Mouse (Mus musculus) kidney, postnatal 4 days (tissue): ENCODE measurements around the gene Polr3f.
A peak's percentile ranks its signal among the peaks of the same experiment; 100 is the strongest.

Experiments used
- DNase-seq, 2 experiments: peaks; one replicate each; pipeline ENCODE4 v3.0.0; 2021; ENCODE audit warnings: mixed read lengths in 2 of 2

Polr3f gene

DNA sequence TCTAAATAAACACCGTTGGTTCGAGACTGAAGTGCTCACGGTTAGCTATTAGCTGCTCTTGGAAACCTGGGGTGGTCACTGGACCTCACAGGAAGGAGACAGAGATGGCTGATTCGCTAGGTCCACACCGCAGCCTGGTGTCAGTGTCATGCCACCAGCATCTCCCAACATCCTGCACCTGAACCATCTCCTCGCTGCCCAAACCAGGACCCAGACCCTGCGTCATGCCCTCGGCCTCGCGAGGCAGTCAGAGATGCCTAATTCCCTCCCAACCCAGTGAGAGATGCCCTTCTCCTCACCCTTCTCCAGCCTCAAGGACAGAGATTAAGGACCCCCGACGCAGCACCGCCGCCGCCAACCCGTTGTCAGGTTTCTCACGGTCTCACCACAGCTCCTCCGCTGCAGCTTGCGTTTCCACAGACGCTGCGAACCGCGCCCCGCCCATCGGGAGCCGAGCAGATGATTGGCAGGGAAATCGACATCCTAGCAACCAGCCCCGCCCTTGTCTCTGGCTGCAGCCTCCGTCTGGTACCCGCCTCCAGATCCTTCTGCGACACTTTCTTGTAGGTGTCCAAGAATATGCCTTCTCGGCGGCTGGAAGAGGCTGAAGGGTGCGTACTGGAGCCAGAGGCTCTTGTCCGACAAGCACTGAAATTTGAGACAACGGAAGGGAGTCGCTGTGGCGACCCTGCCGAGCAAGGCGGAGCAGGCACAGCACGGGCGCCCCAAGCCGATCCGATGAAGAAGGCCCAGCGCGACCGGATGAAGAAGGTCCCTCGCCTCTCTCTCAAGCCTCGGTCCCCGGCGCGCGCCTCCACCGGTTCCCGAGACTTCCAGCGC lies at the start of gene Polr3f, which contains the start of gene Dzank1:
TSS of gene Polr3f (plus strand) at position 738 of the 840 bp plus-strand sequence.
TSS of gene Dzank1 (minus strand) at position 434 of the 840 bp plus-strand sequence.
- peak; percentile 96 to 98 for DNase-seq

GRCm38 (mm10) chr2:144479421-144479820 lies 48.1 kb upstream of the Polr3f start:
- DNase-seq = no peak

GRCm38 (mm10) chr2:144484084-144484483 lies 43.4 kb upstream of the Polr3f start:
- DNase-seq = no peak

GRCm38 (mm10) chr2:144485439-144485838 lies 42.1 kb upstream of the Polr3f start:
- no peak for DNase-seq

- peak in 1 of 2 experiments; percentile 10 for DNase-seq
Measured at GRCm38 (mm10) chr2:144487476-144487875, 40.0 kb upstream of the Polr3f start.

- DNase-seq = no peak
Measured at GRCm38 (mm10) chr2:144489342-144489741, 38.2 kb upstream of the Polr3f start.

DNA sequence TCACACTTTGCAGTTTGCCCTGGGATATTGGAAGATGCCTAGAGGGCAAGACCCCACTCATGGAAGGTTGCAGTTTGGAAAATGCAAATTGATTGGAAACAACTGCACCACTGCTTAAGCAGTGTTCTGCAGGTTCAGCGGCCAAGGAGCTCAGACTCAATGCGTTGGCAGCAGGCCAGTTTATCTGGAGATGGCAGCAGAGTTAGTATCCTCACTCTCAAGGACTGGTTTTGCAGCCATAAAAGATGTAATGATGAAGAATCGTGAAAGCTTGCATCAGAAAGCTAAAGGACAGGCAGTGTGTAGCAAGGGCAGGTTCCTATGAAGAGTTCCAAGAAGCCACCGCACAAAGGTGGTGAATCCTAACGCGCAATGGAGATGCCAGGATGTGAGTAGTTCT lies 25.4 kb upstream of the Polr3f start:
- DNase-seq = no peak

DNA sequence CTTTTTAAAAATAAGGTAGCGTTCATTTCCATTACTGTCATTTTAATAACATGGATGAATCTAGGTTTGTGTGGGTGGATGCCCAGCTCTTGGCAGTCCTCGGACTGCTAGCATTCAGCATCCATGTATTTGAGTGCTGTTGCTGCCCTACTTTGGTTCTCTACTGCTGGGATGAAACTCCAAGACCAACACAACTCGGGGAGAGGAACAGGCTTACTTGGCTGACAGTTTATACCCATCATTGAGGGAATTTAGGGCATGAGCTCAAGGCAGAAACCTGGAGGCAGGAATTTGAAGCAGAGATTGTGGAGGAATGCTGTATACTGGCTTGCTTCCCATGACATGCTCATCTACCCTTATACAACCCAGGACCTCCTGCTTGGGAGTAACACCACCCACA lies 12.9 kb upstream of the Polr3f start:
- no peak for DNase-seq

DNA sequence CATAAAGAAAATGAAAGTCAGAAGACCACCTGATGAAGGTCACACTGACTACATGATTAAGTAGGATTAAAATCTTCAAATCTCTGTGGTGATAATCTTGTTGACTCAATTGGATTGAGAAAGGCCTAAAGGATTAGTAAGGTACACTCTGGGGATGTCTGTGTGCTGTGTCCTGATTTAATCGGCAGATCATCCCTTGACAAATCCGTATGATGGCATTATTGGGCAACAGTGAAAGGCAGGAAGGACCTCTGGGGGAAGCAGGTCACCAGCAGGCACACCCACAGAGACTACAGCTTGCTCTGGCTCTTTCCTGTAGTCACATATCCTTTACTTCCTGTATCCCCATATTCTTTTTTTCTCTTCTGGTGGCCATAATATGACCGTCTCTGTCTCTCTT lies 7.7 kb upstream of the Polr3f start:
- DNase-seq = no peak

DNA sequence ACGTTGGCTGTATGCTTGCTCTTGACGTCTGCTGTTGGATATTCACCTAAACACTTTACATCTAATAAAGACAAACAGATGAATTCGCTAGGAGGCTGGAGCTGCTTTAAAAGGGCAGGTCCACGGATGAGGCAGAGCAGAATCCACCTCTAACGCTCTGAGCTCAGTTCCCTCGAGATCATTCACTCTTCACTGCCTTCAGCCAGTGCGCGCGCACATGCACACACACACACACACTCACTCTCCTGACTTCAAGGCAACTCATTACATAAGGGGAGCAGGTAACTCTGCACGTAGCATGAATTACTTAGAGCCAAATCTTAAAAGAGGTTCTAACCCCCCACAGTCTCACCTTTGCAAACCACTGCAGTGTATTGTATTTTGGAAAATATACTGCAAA lies 1.7 kb upstream of the Polr3f start:
- DNase-seq = no peak

DNA sequence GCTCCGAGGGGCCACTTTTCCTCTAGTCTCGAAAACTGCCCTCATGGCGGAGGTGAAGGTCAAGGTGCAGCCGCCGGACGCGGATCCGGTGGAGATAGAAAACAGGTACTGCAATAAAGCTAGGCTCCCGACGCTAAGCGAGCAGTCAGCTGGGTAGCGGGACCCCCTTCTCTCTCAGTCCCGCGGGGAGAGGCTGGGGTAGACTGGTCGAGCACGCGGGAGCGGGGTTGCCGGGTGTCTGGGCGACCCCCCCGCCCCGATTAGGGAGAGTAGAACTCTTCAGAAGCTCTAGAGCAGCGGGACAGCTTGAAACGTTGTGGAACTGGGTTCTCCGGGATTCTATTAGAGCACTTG lies 280 bp downstream of the Polr3f start:
- no peak for DNase-seq

DNA sequence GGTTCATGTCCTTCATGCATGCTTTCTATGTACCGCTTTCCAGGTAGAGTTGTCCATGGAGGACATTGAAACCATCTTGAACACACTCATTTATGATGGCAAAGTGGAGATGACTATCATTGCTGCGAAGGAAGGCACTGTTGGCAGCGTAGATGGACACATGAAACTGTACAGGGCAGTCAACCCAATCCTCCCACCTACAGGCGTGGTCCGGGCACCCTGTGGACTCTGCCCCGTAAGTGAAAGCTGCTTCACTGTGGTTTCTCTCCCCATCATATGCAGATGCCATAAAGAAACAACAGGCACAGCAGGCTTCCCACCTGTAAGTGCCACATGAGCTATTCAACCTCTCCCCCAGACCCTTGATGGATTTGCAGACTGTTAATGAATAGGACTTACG lies 9.6 kb downstream of the Polr3f start:
- peak in 1 of 2 experiments; percentile 34 for DNase-seq

- DNase-seq = no peak
Measured at GRCm38 (mm10) chr2:144541246-144541645, 13.7 kb downstream of the Polr3f start.

GRCm38 (mm10) chr2:144543670-144544069 lies 16.2 kb downstream of the Polr3f start:
- no peak for DNase-seq

DNA sequence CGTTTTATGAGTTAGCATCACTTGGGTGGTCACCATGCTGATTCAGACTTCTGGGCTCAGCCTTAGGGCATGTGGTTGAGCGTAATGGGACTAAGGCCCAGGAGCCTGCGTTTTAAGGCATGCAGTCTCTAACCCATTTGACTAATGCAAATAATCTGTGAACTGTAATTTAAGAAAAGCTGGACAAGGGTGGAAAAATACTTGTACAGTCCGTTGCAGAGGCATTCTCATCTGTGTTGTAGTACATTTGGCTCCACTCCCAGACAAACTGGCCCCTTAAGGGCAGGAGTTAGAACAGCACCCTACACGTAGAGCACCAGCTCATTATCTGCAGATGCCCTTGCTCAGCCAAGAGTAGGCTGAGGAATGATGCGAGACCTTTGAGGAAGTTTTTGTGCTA lies 17.1 kb downstream of the Polr3f start:
- peak; percentile 22 to 48 for DNase-seq

DNA sequence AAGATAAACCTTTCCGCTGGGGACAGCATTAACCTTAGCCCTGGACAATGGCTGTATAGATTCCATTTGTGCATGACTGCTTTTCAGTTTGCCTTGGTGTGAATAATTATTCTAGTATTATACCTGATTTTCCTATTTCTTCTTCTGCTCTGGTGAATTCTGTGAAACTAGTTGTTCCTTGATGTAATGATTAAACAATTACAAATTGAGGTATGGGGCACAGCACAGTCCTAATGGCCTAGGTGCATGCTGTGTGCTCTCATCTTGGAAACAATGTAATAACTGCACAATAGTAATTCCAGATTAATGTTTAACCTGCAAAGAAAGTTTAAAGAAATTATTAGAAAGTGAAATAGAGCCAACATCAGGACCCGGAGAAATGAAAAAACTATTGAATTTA lies 17.5 kb downstream of the Polr3f start:
- no peak for DNase-seq

- DNase-seq = peak in 1 of 2 experiments; percentile 18
Measured at GRCm38 (mm10) chr2:144545481-144545880, 18.0 kb downstream of the Polr3f start.

- no peak for DNase-seq
Measured at GRCm38 (mm10) chr2:144547559-144547958, 20.0 kb downstream of the Polr3f start.

- peak; percentile 66 to 80 for DNase-seq
Measured at GRCm38 (mm10) chr2:144550529-144550928, 23.0 kb downstream of the Polr3f start, which contains the start of gene Rbbp9. Gene Rbbp9 (minus strand): TSS chr2:144550869.

GRCm38 (mm10) chr2:144553905-144554304 lies 26.4 kb downstream of the Polr3f start:
- DNase-seq = no peak

DNA sequence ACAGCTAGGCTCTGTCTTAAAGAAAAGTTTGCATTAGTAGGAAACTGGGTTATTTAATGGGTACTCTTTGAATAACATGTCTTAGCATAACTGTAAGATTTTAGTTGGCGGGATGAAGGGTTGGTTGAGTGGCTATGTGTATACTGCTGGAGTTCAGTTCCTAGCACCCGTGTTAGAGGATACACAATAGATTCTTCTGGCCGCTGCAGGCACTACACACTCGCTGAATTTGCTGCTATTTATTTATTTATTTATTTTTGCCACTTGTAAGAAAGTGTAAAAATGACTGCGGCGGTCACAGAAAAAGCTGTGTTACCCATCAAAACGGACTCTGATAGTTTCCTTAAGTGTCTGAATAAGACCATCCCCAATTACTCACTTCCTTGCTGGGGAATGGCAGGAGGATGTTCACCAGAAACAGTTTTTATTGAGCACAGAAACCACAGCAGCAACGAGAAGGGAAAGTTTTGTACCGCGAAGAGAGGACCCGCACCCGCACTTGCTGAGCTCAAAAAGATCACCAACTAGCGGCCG lies 27.8 kb downstream of the Polr3f start:
- no peak for DNase-seq

DNA sequence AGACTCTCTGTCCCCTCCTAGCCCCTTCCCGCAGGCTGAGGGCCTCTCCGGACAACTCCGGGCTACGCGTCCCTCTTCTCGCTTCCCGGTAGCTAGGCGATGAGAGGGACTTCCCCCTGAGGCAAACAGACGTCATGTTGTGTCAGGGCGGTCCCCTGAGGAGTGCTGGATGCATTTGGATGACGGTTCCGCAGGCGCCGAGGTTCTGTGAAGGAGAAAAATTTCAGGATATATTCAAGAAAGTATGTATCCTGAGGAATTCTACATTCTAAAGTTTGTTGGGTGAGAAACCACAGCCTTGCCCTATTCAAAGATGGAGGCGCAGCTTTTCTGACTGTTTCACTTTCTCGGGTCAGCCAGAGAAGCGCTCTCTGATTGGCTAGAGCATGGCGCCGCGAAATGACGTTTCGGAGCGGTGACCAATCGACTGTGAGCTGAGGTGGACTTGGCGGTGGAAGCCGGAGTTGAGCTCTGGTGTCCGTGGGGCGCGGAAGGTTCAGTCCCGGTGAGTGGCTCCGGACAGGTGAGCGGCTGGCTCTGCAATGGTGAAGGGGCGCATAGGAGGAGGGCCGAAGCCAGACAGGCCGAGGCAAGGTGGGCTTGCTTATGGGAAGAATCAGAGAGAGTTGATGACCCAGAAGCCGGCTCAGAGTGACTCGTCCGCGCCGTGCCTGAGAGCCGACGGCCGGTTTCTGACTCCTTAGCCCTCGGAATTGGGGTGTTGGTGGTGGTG lies 28.5 kb downstream of the Polr3f start, which contains the start of gene Sec23b:
TSS of gene Sec23b (plus strand) at position 410 of the 733 bp plus-strand sequence.
- DNase-seq = peak; percentile 98

- no peak for DNase-seq
Measured at GRCm38 (mm10) chr2:144588723-144589122, 61.2 kb downstream of the Polr3f start.
